Mouse (Mus musculus) hindbrain, embryonic 12.5 days (tissue): ENCODE measurements around the gene Efhd2. TPM values are rescaled to one million over a fixed set of nuclear protein-coding genes. Genes with fewer than 3 reads are reported as not detected.
A peak's percentile ranks its signal among the peaks of the same experiment; 100 is the strongest.

Experiments
- ATAC-seq: fragments of 200-750 bp; cut with Nextera tagmentation; 2 replicates; pipeline ENCODE4 v1.8.0; 2017; ENCODE audit warnings: moderate TSS enrichment; ENCODE audit not compliant: low FRiP score
- H3K27ac ChIP-seq: fragments of 300-500 bp; sonication (generic); 2 replicates; pipeline ENCODE4 v1.5.1; 2016; ENCODE audit warnings: mild to moderate bottlenecking
- H3K27me3 ChIP-seq: fragments of 300-500 bp; sonication (generic); 2 replicates; pipeline ENCODE4 v1.6.1; 2016; ENCODE audit warnings: mild to moderate bottlenecking
- H3K36me3 ChIP-seq: fragments of 300-500 bp; sonication (generic); 2 replicates; pipeline ENCODE4 v1.6.1; 2016; ENCODE audit warnings: mild to moderate bottlenecking
- H3K4me1 ChIP-seq: fragments of 300-500 bp; sonication (generic); 2 replicates; pipeline ENCODE4 v1.6.1; 2016
- H3K4me2 ChIP-seq: fragments of 300-500 bp; sonication (generic); replicated peaks from 2 replicates; pipeline ENCODE4 v1.6.1; 2016; ENCODE audit warnings: mild to moderate bottlenecking
- H3K4me3 ChIP-seq: fragments of 300-500 bp; sonication (generic); 2 replicates; pipeline ENCODE4 v1.5.1; 2016; ENCODE audit warnings: mild to moderate bottlenecking
- H3K9ac ChIP-seq: fragments of 300-500 bp; sonication (generic); 2 replicates; pipeline ENCODE4 v1.6.1; 2016; ENCODE audit warnings: mild to moderate bottlenecking, moderate library complexity
- H3K9me3 ChIP-seq: fragments of 300-500 bp; sonication (generic); replicated peaks from 2 replicates; pipeline ENCODE4 v1.6.1; 2016; ENCODE audit warnings: mild to moderate bottlenecking
- WGBS: fragments of 180-500 bp; shearing (Covaris S2); methylation state at CpG from one replicate; pipeline ENCODE4 v1.1.7; 2016; 5-methylcytosine and 5-hydroxymethylcytosine counted together
- polyA plus RNA-seq: library from polyadenylated mRNA; unstranded; fragments of >200 nt; fragmentation: Nextera tagmentation; extraction: Ambion mirVana; gene quantifications from 2 replicates; pipeline ENCODE4 v1.2.1, GENCODE M21; 2016

Gene Efhd2
- polyA plus RNA-seq, 1 experiment from 2014 or later, result 83.8 TPM

DNA sequence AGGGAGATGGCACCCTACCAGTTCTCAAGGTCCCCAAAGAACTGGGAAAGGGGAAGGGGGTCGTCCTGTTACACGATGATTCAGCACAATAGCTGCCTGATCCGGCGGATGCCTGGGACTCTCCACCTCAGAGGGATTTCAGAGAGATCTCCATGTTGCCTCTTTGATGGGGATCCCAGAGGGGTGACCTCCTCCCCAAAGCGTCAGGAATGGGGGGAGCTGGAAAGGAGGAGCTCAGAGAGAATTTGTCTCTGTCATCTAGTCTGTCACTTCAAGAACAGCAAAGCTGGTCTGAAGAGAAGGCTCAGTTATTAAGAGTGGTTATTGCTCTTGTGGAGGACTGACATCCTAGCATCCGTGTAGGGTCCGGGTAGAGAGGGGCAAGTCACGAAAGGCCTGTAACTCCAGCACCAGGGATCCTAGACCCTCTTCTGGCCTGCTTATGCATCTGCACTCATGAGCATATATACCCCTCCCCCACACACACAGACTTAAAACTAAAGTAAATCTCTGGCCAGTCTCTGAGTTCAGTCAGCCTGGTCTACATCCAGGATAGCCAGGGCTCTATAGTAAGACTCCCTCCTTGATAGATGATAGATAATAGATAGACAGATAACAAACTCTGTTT is 875 bp upstream of the Efhd2 start:
- Histone ChIP-seq H3K9ac (peak overlapping the region; percentile 86; the same call in 1 of the 2 replicates), H3K27me3 (0 out of 2 replicates have a peak, but pooled peaks cover 3% of the 10 kb centered on the region), H3K27ac (no peak overlapping the region), H3K4me2 (peak overlapping the region; percentile 79), H3K4me1 (peaks cover 42% of the 10 kb centered on the region), H3K4me3 (peak overlapping the region; percentile 73), H3K36me3 (no peaks in the 10 kb centered on the region), H3K9me3 (no peaks in the 10 kb centered on the region)
- WGBS, result 17% methylated on average over 8 of the region's 8 CpGs
- ATAC-seq, result no peak

DNA sequence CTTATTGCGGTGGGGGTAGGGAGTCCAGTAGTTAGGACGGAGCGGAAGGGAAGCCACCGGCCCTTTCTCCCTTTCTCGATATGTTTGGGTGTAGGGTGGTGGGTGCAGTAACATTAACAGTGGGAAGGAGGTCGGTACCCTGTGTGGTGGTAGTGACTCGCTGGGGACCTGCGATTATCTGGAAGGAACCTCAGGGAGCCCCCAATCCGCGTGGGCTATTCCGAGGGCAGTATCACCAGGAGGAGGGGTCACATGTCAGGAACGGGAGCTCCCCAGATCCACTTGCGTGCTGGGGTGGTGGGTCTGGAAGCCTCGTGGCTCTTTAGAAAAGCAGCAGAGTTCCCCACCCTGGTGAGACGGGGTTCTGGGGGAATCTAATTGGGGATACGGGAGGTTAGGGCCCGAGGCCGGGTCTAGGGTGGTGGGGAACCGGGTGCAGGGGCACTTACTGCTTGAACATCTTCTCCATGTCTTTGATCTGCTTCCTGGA is 564 bp downstream of the Efhd2 start:
- Histone ChIP-seq H3K27me3 (0 out of 2 replicates have a peak, but pooled peaks cover 3% of the 10 kb centered on the region), H3K4me3 (peak overlapping the region; percentile 73), H3K4me1 (peaks cover 53% of the 10 kb centered on the region), H3K36me3 (no peaks in the 10 kb centered on the region), H3K9ac (peak overlapping the region; percentile 86), H3K27ac (no peak overlapping the region; the same call in 1 of the 2 replicates), H3K4me2 (peak overlapping the region; percentile 79), H3K9me3 (no peaks in the 10 kb centered on the region)
- ATAC-seq, result peak; percentile 11
- WGBS, result 3% methylated on average over 19 of the region's 19 CpGs

DNA sequence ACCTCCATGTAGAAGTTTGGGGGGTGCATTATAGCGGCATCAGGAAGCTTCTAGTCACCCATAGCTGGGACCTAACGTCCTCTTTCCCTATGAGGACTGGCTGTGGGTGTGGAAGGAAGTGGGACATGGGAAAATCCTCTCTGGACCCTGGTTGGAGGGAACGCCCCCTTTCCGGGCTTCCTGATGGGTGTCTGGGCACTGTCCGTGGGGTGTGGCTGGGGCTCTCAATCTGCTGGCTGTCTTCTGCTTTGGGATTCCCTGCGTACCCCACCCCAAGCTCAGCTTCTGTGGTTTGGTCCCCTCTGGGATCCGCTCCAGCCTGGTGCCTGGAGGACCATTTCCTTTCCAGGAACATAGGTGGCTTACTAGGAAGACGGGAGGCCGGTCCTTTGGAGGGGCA is 1.7 kb downstream of the Efhd2 start:
- no peak overlapping the region for H3K27ac ChIP-seq
- no peaks in the 10 kb centered on the region for H3K36me3 ChIP-seq
- 78% methylated on average over 9 of the region's 9 CpGs for WGBS
- H3K9ac ChIP-seq, result peak overlapping the region; percentile 23; the same call in 1 of the 2 replicates
- peaks cover 59% of the 10 kb centered on the region for H3K4me1 ChIP-seq
- peak overlapping the region; percentile 79 for H3K4me2 ChIP-seq
- no peak for ATAC-seq
- no peaks in the 10 kb centered on the region for H3K9me3 ChIP-seq
- H3K4me3 ChIP-seq, result peak overlapping the region; percentile 73
- 0 out of 2 replicates have a peak, but pooled peaks cover 3% of the 10 kb centered on the region for H3K27me3 ChIP-seq

DNA sequence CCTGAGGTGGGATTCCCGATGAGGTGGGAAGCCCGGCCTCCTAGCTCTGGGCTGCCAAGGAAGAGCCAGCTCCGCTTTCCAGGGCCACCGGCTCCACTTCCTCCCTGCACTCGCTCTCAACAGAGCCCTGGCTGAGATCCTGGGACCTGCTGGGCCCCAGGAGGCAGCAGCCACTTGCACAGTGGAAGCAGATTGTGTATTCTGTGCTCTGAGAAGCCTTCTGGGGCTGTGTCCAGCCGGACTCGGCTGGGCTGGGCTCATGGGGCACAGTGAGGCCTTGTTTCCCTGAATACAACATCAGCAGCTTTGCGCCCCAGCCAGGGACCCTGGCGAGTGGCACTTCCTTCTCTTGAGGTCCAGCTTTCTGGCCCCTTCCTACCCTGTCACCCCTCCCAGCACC is 2.8 kb downstream of the Efhd2 start:
- Histone ChIP-seq H3K4me1 (peaks cover 70% of the 10 kb centered on the region), H3K4me3 (0 out of 2 replicates have a peak overlapping the region, but pooled peaks have one; percentile 73), H3K27ac (peak overlapping the region; percentile 49), H3K27me3 (0 out of 2 replicates have a peak, but pooled peaks cover 3% of the 10 kb centered on the region), H3K4me2 (peak overlapping the region; percentile 79), H3K9me3 (no peaks in the 10 kb centered on the region), H3K36me3 (no peaks in the 10 kb centered on the region), H3K9ac (peak overlapping the region; percentile 44; the same call in 1 of the 2 replicates)
- ATAC-seq, result no peak
- 45% methylated on average over 9 of the region's 9 CpGs for WGBS

DNA sequence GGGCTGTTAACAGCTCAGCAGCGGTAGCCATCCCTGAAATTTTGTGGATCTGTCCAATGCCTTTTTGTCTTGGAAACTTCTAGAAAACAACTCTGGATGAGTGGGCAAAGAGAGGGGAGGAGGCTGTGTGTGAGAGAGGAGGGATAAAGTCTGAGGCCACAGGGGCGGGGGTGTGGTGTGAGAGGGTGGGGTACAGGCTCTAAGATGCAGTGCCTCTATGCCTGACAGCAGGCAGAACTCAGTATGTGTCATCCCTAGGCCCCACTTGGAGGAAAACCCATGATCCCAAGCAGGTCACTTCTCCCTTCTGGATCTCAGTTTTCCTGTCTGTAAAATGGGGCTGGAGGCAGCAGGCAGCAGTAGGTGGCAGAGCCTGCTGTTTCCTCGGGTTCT is 3.4 kb downstream of the Efhd2 start:
- no peak overlapping the region for H3K9ac ChIP-seq
- no peaks in the 10 kb centered on the region for H3K9me3 ChIP-seq
- H3K4me2 ChIP-seq, result no peak overlapping the region

DNA sequence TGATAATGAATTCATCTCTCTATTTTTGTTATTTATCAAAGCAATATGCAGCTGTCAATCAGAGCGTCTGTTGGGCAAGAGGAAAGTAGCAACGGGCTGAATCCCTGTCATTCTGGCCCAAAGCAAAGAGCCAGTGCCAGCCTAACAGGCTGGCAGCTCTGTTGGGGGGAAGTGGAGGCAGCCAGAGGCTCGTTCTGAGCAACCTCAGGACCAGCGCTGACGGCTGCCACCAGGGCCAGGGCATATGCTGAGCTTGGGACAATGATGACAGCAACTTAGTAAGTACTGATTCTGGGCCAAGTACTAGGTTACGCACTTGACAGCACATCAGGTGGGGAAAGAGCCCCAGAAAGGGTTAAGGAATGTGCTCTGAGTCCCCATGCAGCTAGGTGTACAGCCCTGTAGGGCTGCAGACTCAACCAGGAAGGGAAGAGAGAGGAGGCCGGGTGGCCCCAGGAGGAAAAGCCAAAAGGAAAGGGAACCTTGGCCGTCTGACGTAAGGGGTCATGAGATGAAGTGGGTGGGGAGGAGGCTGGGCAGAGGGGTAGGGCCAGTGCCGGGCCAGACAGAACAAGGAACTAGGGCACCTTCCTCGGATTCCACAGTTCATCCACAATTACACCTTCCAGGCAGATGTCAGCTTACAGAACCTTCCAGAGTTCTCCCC is 3.9 kb downstream of the Efhd2 start:
- no peak for ATAC-seq
- 66% methylated on average over 11 of the region's 11 CpGs for WGBS
- Histone ChIP-seq H3K4me3 (no peak overlapping the region), H3K27ac (no peak overlapping the region), H3K4me1 (peaks cover 78% of the 10 kb centered on the region), H3K27me3 (0 out of 2 replicates have a peak, but pooled peaks cover 3% of the 10 kb centered on the region), H3K36me3 (no peaks in the 10 kb centered on the region), H3K9me3 (no peaks in the 10 kb centered on the region), H3K4me2 (no peak overlapping the region), H3K9ac (no peak overlapping the region)

More for the DNA sequence above, 3.4 kb downstream of the Efhd2 start:
- Histone ChIP-seq H3K4me1 (peaks cover 75% of the 10 kb centered on the region), H3K27ac (no peak overlapping the region), H3K4me3 (no peak overlapping the region), H3K36me3 (no peaks in the 10 kb centered on the region), H3K27me3 (0 out of 2 replicates have a peak, but pooled peaks cover 3% of the 10 kb centered on the region)
- WGBS, result 87% methylated on average over 3 of the region's 3 CpGs
- ATAC-seq, result no peak

DNA sequence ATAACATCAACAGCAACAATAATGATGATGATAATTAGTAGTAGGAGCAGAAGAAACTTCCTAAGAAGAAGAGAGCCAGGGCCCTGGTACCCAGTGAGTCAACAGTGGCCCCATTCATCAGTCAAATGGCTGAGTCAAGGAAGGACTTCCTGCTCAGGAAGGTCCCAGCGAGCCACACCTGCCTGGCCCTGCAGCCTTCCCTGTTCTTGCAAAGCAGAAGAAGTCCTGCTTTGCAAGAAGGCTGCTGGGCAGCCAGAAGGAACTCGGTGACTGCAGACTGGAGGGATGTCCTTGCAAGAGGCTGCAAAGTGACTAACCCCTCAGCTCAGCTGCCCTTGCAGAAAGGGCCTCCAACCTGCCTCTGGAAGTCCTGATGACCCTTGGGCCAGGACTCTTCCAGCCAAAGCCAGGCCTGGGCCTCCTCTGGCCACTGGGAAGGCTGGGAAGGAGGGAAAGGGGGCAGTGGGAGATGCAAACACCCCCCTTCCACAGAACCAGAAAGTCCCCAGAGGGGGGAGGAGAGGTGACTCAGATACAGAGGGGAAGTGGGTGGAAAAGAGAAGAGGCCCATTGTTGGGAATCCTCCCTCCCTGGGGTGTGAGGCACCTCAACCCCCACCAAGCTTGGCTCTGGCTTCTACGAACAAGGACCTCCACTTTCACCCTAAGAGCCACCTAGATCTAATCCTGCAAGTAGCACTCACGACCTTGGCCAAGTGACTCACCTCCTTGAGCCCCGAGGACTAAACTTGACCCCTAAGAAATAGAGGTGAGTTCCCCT is 5.1 kb downstream of the Efhd2 start:
- no peaks in the 10 kb centered on the region; the same call in 1 of the 2 replicates for H3K36me3 ChIP-seq
- WGBS, result 82% methylated on average over 5 of the region's 5 CpGs
- no peak overlapping the region for H3K9ac ChIP-seq
- peaks cover 68% of the 10 kb centered on the region for H3K4me1 ChIP-seq
- no peak overlapping the region for H3K27ac ChIP-seq
- no peak for ATAC-seq
- H3K27me3 ChIP-seq, result 0 out of 2 replicates have a peak, but pooled peaks cover 3% of the 10 kb centered on the region
- H3K9me3 ChIP-seq, result no peaks in the 10 kb centered on the region
- no peak overlapping the region for H3K4me3 ChIP-seq
- no peak overlapping the region for H3K4me2 ChIP-seq

DNA sequence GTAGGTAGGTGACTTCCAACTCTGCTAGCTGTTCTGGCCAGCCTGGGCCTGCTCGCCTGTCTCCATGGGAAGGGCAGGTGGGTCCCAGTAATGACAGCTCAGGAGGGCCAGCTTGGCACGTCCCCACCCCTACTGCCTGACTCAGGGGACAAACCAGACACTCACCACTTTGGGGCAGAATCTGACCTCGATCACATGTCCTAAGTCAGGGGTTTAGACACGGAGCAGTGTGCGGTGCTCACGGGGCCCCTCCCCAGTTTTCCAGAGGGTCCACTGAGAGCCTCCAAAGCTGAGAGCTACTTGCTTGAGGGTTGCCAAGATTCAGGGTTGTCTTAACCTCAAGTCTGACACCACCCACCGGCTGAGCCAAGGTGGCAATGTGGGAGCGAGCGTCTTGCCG is 6.7 kb downstream of the Efhd2 start:
- WGBS, result 75% methylated on average over 10 of the region's 10 CpGs
- no peak; the same call in 1 of the 2 replicates for ATAC-seq
- H3K9me3 ChIP-seq, result no peaks in the 10 kb centered on the region
- peaks cover 56% of the 10 kb centered on the region for H3K4me1 ChIP-seq
- H3K4me3 ChIP-seq, result no peak overlapping the region
- 0 out of 2 replicates have a peak overlapping the region, but pooled peaks have one; percentile 6 for H3K9ac ChIP-seq
- 0 out of 2 replicates have a peak, but pooled peaks cover 3% of the 10 kb centered on the region for H3K27me3 ChIP-seq
- H3K27ac ChIP-seq, result peak overlapping the region; percentile 78
- H3K4me2 ChIP-seq, result no peak overlapping the region
- H3K36me3 ChIP-seq, result no peaks in the 10 kb centered on the region; the same call in 1 of the 2 replicates

DNA sequence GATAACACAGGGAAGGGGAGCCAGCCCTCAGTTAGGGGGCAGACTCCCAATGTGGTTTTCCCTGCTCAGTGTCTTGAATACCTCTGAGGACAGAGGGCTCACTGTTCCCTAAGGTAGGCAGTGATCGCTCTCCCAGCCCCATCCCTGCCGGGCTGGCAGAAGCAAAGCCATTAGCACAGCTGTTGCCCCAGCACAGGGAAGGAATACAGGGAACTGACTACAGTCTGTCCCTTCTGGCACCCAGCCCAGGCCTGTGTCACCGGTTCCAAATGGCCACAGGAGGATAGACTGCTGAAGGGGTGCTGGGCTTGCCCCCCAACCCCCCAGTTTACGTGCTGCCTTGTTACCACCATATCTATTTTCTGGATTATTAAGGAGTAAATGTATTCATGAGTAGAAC is 7.2 kb downstream of the Efhd2 start:
- peak overlapping the region; percentile 78 for H3K27ac ChIP-seq
- H3K9me3 ChIP-seq, result no peaks in the 10 kb centered on the region
- H3K4me2 ChIP-seq, result peak overlapping the region; percentile 21; the same call in 1 of the 2 replicates
- H3K9ac ChIP-seq, result 0 out of 2 replicates have a peak overlapping the region, but pooled peaks have one; percentile 6
- H3K4me1 ChIP-seq, result peaks cover 51% of the 10 kb centered on the region
- 33% methylated on average over 4 of the region's 4 CpGs for WGBS
- H3K27me3 ChIP-seq, result no peaks in the 10 kb centered on the region
- no peak overlapping the region for H3K4me3 ChIP-seq
- ATAC-seq, result peak; percentile 79
- no peaks in the 10 kb centered on the region; the same call in 1 of the 2 replicates for H3K36me3 ChIP-seq

DNA sequence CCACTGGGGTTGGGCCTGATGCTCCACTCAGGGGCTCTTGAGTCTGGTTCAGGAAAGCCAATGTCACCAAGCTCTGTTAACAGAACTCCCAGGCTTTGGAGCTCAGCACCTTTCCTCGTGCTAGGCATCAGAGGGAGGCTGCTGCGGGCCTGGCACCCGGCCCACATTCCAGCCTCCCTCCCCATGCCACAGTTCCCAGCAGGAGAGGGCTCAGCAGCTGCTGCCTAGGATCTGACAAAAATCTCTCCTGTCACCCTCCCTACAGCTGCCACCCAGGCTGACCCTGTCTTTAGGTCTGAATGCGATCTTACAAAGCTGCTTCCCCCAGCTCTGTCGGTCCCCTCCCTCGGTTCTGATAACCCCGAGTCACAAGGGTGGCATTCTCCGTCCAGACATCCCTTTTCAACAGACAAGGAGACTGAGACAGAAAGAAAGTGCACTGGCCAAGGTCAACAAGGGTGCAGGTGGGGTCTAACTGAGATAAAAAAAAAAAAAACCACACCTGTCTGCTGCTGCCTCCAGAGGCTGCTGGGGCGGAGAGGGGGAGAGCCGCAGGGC is 7.7 kb downstream of the Efhd2 start:
- ATAC-seq, result peak; percentile 65
- H3K4me3 ChIP-seq, result no peak overlapping the region
- 22% methylated on average over 10 of the region's 10 CpGs for WGBS
- peak overlapping the region; percentile 21; the same call in 1 of the 2 replicates for H3K4me2 ChIP-seq
- H3K9ac ChIP-seq, result peak overlapping the region; percentile 4; the same call in 1 of the 2 replicates
- peaks cover 46% of the 10 kb centered on the region for H3K4me1 ChIP-seq
- no peaks in the 10 kb centered on the region for H3K27me3 ChIP-seq
- peak overlapping the region; percentile 78 for H3K27ac ChIP-seq
- no peaks in the 10 kb centered on the region; the same call in none of the 2 replicates for H3K36me3 ChIP-seq
- no peaks in the 10 kb centered on the region for H3K9me3 ChIP-seq

DNA sequence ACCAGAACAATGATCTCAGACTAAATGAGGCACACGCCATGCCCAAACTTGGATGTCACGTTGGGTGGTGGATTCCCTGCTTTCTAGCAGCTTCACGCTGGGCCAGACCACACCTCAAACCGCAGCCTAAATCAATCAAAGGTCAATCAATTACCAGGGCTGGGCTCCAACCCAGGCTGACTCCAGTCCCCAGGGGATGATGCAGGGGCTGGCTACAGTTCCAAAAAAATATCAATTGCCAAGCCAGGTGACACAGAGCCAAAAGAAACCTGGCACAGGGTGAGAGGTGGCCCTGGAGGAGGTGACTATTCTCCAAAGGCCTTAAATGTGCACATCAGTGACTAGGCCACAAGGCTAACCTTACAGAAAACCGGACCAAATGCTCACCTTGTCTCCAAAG is 9.1 kb downstream of the Efhd2 start:
- no peak overlapping the region for H3K9ac ChIP-seq
- WGBS, result 85% methylated on average over 5 of the region's 5 CpGs
- no peak overlapping the region for H3K27ac ChIP-seq
- H3K27me3 ChIP-seq, result no peaks in the 10 kb centered on the region
- no peaks in the 10 kb centered on the region for H3K9me3 ChIP-seq
- H3K36me3 ChIP-seq, result peaks cover 6% of the 10 kb centered on the region
- no peak overlapping the region for H3K4me3 ChIP-seq
- peaks cover 36% of the 10 kb centered on the region for H3K4me1 ChIP-seq
- no peak for ATAC-seq
- H3K4me2 ChIP-seq, result no peak overlapping the region
